Mouse (Mus musculus) retina, postnatal 7 days (tissue): ENCODE data around the gene Tmem252.

ENCODE experiments used
- DNase-seq: peaks from one replicate; pipeline ENCODE4 v3.0.0-alpha.2; 2012; ENCODE audit warnings: low read depth, low spot score

The Tmem252 gene

GRCm38 (mm10) chr19:24673762-24674161 lies at the start of gene Tmem252:
Gene Tmem252 (plus strand): TSS chr19:24674008.
- no peak for DNase-seq

GRCm38 (mm10) chr19:24628049-24628448 lies 45.8 kb upstream of the Tmem252 start:
- DNase-seq = no peak

GRCm38 (mm10) chr19:24633008-24633407 lies 40.8 kb upstream of the Tmem252 start:
- DNase-seq = no peak

- DNase-seq = peak; percentile 53
Measured at GRCm38 (mm10) chr19:24634602-24635001, 39.2 kb upstream of the Tmem252 start.

- DNase-seq = no peak
Measured at GRCm38 (mm10) chr19:24636616-24637015, 37.2 kb upstream of the Tmem252 start.

GRCm38 (mm10) chr19:24637988-24638387 lies 35.8 kb upstream of the Tmem252 start:
- no peak for DNase-seq

- no peak for DNase-seq
Measured at GRCm38 (mm10) chr19:24640982-24641381, 32.8 kb upstream of the Tmem252 start.

GRCm38 (mm10) chr19:24644971-24645370 lies 28.8 kb upstream of the Tmem252 start:
- DNase-seq = no peak

GRCm38 (mm10) chr19:24646162-24646829 lies 27.5 kb upstream of the Tmem252 start:
- DNase-seq = no peak

GRCm38 (mm10) chr19:24648016-24648415 lies 25.8 kb upstream of the Tmem252 start:
- DNase-seq = no peak

- no peak for DNase-seq
Measured at GRCm38 (mm10) chr19:24650428-24650827, 23.4 kb upstream of the Tmem252 start.

GRCm38 (mm10) chr19:24651595-24651994 lies 22.2 kb upstream of the Tmem252 start:
- DNase-seq = no peak

GRCm38 (mm10) chr19:24652342-24653019 lies 21.3 kb upstream of the Tmem252 start:
- no peak for DNase-seq

- DNase-seq = no peak
Measured at GRCm38 (mm10) chr19:24653230-24653799, 20.5 kb upstream of the Tmem252 start.

- DNase-seq = no peak
Measured at GRCm38 (mm10) chr19:24656981-24657380, 16.8 kb upstream of the Tmem252 start.

- no peak for DNase-seq
Measured at GRCm38 (mm10) chr19:24662346-24662745, 11.5 kb upstream of the Tmem252 start.

GRCm38 (mm10) chr19:24665771-24666170 lies 8.0 kb upstream of the Tmem252 start:
- DNase-seq = no peak

- DNase-seq = no peak
Measured at GRCm38 (mm10) chr19:24667527-24667926, 6.3 kb upstream of the Tmem252 start.

- DNase-seq = no peak
Measured at GRCm38 (mm10) chr19:24671571-24671970, 2.2 kb upstream of the Tmem252 start.

GRCm38 (mm10) chr19:24672366-24672960 lies 1.3 kb upstream of the Tmem252 start:
- no peak for DNase-seq

GRCm38 (mm10) chr19:24673331-24673730 lies 477 bp upstream of the Tmem252 start:
- DNase-seq = no peak

- DNase-seq = no peak
Measured at GRCm38 (mm10) chr19:24676429-24676828, 2.6 kb downstream of the Tmem252 start.
